Mouse (Mus musculus): ENCODE data around the gene Cntnap5a. TPM values are rescaled to one million over a fixed set of nuclear protein-coding genes. Genes with fewer than 3 reads are reported as not detected.

Gene Cntnap5a
- 10 to 100 TPM; 13.2 to 15.2 TPM for total RNA-seq (2021)
- long read RNA-seq, partial matches to known transcripts: 0 of 3 reads
- long read RNA-seq, other reads (novel, unspliced or antisense): 3 of 3 reads

DNA sequence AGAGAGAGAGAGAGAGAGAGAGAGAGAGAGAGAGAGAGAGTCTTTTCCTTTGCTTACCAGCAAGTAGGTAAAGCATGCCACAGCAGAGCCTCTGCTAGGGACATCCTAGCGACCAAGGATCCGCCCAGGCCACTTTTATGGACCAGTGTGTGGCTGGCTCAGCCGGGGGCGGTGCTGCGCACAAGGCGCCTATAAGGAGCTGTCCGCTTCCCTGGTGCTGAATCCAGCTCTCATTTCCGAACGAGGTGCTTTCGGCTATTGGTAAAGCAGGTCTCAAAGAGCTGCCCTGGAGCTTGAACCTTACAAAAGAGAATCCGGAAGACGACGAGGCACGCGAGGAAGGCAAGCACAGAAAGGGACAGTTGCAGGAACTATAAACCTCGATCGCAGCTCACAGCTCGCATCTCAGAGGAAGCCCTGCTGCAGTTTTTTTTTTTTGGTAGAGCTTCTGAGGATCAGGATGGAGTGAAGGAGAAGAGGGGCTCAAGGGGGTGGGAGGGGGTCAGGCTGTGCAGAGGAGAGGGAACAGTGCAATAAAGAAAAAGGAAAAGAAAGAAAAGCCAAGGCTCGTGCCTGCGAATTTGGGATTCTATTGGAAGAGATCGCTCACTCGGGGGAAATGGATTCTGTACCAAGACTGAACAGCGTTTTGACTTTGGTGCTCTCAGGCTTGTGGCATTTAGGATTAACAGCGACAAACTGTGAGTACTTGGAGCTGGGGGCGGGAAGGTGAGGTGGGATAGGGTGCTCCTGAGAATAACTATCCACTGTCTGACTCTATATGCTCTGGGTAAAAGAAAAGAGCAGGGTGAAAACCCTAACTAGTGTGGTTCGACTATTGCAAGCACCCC, at the start of gene Cntnap5a:
Cntnap5a (plus strand) TSS at position 239 of the 851 bp plus-strand sequence.
- peak; percentile 43 to 60 for DNase-seq (ENCODE audit: low spot score in 2 of 2)

DNA sequence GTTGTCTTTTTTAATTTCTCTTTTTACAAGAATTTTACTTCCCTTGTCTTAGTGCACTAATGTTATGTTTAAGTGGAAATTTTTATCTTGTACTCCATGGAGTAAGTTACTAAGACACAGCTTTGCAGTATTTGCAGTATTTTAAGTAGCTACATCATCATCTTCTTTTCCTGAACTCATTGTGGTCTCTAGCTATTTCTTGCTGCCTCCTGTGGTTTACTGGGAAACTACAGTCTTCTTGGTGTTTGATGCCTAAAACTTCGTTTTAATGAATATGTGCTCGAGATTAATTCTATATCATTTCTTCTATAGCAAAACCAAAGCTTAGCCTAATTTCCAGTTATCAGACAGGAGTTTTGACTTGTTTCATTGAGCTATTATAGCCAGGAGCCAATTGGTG, 37.6 kb upstream of the Cntnap5a start:
- DNase-seq (ENCODE audit: low spot score in 2 of 2): peak in 1 of 2 experiments; percentile 4

DNA sequence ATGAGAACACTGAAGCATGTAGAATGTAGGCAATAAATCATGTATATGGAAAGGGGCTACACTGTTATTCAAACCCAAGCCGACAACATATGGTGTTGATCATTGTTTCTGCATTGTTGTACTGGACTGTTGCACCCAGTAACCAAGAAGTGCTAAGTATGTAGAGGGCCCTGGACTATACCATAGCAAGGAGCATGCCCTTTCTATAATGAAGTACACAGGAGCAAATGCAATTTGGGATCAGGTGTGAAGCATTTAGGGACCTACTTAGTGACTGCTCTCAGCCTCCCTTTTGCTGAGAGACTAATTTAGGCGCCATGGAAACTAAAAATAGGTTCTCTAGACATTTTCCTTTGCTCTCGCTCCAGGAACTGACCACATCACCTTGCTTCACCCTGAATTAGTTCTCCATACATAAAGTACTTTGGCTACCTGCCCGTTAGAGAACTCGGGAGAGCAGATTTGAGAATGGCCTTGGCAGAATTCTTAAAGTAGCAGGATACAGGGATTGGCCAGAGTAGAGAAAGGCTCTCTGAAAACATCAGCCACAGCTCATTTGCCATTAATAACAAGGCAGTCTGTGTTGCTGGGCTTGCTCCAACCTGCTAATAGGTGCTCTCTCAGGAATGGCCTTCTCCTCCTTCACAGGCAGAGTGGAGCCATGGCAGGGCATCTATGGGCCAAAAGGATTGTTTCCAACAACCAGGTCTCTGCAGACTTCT, 26.1 kb upstream of the Cntnap5a start:
- DNase-seq (ENCODE audit: low spot score in 2 of 2): no peak

DNA sequence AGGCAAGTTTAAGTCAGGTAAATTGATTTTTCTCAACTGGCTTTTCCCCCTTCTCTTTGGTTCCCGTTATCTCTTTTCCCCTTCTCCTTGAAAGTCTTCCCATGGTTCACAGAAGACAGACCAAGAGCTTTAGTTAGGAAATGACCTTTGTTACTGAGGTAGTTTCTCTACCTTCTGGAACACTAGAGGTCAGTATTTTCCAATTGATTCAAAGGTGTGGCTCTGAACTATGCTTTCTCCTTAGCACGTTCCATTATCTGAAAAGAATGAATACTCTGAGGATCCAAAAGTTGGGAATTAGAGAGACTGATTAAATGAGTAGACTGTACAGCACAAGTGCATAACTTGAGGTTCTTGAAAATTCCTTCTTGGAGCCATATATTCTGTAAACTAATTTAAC, 1.9 kb downstream of the Cntnap5a start:
- DNase-seq (ENCODE audit: low spot score in 2 of 2): peak in 1 of 2 experiments; percentile 20

DNA sequence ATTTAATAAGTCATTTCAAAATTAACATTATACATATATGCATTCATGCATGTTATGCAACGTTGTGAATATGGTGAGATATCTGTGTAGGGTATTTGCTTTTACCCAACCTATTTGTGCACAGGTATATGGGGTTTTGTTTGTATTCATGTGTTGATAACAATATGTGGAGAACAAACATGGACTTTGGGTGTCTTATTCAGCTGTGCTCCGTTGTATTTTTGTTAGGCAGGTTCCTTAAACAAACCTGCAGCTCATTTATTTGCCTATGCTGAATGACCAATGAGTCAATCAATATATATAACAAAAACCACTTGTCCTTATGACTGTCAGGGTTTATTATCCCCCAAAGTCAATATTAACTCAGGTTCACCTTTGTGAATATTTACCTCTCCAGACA, 15.2 kb downstream of the Cntnap5a start:
- DNase-seq (ENCODE audit: low spot score in 2 of 2): no peak

DNA sequence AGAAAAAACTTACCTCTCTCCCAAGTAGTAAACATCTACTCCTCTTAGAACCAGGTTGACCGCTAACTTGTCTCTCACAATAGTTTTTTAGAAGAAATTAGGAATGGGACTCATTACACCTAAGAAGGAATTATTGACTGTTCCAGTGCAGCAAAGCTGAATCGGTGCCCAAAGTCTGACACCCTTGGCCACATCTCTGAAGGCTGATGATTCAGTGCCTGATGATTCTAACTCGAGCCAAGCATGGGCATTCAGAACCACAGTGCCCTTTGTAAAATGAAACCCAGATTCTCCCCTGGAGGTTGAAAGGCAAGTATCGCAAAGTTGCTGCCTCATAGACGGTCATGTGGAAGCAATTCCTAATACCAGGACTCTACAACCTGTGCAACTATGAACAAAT, 58.0 kb downstream of the Cntnap5a start:
- no peak for DNase-seq (ENCODE audit: low spot score in 2 of 2)

DNA sequence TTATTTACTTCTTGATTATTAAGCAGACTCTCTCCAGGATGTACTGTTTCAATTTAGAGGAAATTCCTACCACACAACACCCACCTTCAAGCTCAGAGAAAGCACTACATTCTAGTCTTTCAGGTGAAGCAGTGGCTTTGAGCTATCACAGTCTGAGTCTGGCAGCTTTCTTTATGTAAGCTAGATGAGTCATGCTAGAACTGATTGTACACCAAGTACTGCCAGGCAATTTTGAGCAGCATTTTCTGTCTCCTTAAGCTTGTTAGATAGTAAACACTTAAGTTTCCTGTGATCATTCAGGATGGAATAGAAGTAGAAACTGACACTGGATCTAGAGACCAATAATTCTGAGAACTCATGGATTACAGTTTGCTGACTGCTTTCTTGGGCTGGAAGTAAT, 61.0 kb downstream of the Cntnap5a start:
- DNase-seq (ENCODE audit: low spot score in 2 of 2): peak in 1 of 2 experiments; percentile 34

DNA sequence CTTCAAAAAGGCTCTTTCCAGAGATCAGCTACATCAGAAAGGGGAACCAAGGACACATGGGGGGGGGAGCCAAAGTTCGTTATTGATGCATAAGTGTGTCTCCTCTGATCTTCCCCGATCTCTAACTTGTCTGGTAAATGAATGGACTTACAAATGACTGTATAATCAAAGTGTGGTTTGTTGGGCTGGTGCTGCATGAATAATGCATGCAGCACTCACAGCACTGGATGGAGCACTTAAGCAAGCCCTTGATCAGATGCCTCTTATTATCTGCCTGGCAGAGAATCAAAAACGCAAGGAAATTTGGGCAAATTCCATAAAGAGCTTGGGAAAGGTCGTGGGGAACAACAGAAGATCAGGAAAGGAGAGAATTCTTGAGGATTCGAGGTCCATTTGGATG, 100.2 kb downstream of the Cntnap5a start:
- DNase-seq (ENCODE audit: low spot score in 2 of 2): no peak

DNA sequence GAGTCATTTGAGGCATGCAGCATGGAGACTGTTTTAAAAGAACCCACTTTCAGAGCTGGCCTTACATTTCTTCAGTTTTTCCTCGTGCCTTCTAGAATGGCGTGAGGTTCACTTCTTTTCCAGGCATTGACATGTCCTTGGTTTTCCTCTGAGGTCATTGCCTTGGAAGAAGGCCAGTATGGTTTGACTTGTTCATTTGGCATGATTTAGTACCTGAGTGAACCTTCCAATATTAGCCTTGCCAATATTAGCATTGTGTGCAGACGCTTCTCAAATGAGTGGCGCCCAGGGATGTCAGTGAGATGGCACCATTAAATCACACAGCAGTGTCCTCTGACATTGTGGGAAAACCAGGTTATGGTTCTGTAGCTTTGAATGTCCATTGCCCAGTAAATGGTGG, 158.0 kb downstream of the Cntnap5a start:
- no peak for DNase-seq (ENCODE audit: low spot score in 2 of 2)

DNA sequence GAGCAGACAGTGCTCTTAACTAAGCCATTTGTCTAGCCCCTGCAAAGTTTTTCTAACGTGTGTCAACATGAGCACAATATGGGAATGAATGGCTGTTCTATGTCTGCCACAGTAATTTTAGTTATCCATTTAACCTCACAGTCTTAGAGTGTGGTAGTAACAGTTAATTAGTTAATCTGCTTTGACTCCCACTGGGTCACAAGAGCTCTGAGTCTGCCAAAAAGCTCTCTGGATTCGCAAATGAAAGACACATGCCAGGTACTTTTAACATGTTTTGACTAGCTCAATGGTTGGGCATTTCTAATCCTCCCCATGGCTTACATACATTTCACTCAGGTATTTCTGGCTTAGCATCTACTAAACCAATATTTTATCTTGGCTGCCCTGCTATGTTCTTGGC, 163.0 kb downstream of the Cntnap5a start:
- DNase-seq (ENCODE audit: low spot score in 2 of 2): no peak

DNA sequence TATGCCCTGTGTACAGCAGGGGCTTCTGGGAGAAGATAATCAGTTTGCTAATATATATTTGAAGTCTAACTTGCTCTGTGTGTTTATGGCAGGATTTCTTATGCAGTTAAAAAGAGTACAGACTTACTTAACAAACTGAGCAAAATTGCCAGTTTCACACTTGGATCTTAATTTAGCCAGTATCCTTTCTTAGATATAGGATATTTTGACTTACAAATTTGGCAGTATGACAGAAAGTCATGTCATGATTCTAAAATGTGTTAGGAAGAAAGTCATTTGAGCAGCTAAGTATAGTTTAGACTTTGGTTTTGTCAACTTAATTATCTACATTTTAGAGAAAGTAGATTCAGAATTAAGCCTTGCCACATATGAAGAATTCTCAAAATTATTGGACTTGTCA, 167.7 kb downstream of the Cntnap5a start:
- no peak for DNase-seq (ENCODE audit: low spot score in 2 of 2)

DNA sequence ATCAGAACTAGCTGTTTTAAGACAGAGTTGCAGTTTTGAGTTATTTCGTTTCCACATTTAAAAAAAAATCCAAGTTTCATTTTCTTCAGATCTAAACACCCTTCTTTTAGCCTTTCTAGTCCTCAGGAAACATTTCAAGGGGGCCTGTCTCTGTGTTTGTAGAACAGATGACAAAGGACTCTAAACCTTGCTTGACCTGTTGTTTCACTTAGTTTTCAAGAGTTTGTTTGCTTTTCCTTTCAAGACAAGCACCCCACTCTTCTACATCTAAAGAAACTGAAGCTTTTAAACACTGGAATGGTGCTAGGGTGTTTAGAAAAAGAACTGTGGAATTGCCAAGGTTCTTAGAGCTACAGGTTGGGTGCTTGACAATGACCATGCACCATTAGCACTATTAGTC, 233.8 kb downstream of the Cntnap5a start:
- no peak for DNase-seq (ENCODE audit: low spot score in 2 of 2)

DNA sequence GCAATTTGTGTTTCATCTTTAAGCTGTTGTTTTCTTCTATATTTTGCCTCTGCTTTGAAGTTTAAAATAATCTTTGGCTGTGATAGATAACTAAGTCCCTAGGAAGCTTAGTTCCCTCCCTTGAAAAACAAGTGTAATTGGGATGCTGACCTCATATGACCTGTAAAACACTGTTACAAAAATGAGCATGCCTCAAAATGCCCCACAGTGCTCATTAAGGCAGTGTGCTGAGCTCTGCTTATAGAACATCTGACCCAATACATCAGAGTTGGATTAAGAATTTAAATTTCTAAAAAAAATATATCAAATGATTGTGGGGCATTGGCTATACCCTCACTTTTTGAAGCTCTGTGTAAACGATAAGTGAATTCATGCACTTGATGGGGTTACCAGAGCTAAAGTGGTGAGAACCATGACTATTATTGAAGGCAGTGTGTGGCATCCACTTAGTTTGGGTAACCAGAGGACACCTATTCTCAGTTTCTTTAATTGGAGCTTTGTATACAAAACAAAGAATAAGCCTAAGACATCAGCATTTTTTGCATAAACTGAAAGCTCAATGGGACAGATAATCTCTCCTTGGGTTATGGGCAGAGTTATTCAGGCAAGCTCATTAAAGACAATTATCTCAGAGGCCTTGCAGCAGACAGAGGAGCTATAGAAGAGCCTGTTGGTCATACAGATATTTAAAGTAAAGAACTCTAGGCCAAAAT, 241.6 kb downstream of the Cntnap5a start:
- no peak for DNase-seq (ENCODE audit: low spot score in 2 of 2)

DNA sequence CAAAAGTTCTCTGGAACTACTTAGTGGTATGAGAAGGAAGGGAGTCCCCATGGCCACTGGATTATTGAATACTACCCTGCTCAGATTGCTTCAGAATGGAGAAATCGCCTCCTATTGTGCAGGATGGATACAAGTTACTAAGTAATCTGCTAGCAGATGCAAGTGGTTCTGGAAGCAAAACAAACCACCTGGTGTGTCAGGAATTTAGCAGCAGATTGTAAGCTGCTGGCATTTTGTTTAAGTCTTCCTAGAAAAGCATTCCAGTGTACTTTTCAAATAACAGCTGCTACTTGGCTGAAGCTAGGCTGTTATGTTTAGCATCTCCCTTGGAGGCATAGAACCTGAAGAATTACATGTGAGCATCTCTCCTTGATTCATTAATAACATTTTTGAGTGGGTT, 247.5 kb downstream of the Cntnap5a start:
- peak; percentile 2 to 38 for DNase-seq (ENCODE audit: low spot score in 2 of 2)

DNA sequence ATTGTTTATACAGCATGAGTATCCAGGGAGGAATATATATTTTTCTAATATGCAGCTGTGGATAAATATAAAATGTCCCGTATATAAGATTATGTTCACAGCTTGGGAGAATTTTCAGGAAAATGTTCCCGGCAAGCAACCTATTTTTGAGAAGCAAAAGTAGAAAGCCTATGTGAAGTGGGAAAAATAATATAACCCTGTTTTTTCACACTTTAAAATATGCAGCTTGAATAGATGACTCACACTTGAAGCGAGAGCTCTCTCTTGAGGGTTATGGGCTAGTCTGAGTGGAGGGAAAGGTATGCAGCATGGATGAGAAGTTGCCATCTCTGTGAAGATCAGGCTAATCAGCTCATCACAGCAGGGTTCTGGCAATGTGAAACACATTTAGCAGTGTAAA, 261.3 kb downstream of the Cntnap5a start:
- DNase-seq (ENCODE audit: low spot score in 2 of 2): no peak

DNA sequence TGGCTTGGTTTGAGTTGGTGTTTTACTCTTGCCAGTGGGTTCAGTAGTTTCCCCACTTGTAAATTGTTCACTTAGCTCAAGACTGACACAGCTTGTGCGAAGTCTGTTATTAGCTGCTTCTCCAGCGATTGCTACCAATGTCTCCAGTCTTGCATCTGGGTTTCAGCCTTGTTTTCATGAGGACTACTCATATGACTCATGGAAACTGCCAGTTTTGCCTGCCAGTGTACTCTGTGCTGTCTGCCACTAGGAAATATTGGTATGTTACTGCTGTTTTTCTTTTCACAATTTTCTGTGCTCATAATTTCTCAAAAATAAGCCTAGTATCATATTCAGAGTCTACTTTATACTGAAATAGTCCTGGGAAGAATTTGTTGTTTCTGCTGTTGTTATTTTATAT, 272.0 kb downstream of the Cntnap5a start:
- peak; percentile 13 to 34 for DNase-seq (ENCODE audit: low spot score in 2 of 2)

DNA sequence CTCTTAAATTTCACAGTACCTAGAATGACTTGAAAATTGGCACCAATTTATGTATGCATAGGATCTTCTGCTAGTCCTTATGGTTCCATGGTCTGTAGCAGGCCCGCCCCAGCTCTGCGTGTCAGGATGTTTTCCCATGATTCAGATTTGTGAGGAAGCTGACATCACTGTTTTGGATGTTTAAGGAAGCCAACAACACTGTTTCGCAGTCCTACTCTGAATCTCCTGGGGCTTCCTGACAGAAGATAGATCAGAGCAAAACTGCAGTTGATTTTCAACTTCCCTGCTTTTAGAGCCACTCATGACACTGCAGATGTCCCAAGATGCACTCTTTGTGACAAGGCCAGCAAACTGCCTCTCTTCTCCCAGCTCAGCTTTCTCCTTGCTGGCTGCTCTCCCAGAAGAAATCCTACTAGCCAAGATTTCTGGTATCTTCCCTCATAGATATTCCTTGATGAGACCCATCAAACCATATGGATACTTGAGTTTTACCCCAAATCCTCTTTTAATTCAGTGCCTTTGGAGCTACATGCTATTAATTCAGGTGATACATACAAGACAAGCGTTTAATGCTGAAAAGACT, 280.5 kb downstream of the Cntnap5a start:
- DNase-seq (ENCODE audit: low spot score in 2 of 2): peak in 1 of 2 experiments; percentile 11

DNA sequence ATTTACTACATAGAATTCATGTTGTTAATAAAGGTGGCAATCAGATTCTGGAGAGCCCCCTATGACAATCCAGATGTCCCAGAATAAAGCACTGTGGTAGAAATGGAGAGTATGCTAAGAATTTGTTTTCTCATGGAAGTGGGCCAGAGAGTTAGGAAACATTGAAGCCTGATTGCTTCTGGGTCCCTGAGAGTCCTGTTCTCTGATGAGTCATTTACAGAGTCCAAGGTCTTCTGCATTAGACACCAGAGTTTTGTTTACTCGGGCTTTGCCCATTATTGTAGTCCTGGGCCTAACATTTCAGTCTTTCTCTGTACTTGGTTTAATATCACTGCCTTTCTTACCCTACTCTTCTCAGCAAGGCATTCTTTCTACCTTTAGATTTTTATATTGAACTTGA, 305.6 kb downstream of the Cntnap5a start:
- no peak for DNase-seq (ENCODE audit: low spot score in 2 of 2)

DNA sequence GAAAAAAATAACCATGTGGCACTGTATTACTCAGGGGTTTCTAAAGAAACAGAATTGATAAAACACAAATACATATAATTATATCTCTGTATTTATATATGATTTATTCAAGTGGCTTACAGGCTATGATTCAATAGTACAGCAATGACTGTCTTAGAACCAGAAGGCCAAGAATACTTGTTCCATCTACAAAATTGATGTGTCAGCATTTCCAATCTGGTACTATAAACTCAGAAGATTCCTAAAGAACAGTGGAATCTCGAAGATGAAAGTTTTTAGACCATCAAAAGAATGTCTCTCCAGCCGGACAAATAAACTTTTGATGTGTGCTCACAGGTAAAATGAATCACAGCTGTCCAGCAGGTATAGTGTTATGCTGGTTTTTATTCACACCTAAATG, 331.2 kb downstream of the Cntnap5a start:
- no peak for DNase-seq (ENCODE audit: low spot score in 2 of 2)

DNA sequence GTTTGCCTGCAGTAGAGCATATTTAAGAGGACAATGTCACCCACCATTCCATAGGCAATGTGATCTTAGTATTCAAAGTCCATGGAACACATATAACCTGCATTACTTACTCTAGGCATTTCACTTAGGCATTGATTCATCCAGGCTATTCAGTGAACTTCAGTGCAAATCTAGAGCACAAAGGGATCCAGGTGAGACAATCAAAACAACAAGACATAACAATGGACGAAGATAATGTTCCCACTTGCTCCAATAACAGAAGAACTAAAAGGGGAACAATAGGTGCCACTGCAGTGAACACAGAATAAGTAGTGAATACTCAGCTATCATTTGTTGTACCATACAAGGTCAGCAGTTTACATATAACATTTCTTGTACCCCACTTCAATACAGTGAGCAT, 345.1 kb downstream of the Cntnap5a start:
- DNase-seq (ENCODE audit: low spot score in 2 of 2): no peak

DNA sequence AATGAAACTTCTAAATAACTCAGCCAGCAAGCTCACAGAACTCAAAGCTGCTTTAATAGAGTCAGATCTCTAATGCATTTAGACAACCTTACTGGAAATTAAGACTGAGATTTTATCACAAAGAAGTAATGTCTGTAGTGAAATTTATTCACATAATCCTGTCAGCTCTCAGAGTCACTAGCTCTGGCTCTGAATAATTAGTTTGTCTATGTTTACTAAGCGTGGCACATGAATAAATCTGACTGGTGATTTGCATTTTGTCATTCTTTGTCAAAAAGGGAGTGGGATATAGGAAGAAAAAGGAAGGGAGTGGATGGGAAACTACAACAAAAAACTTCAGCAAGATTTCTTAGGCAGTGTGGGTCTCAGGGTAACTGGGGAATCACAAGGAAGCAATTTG, 351.3 kb downstream of the Cntnap5a start:
- DNase-seq (ENCODE audit: low spot score in 2 of 2): no peak

Data from layer of hippocampus, adult 18-20 months (tissue).